Mouse (Mus musculus): ENCODE results near the gene Prr13. TPM values are rescaled to one million over a fixed set of nuclear protein-coding genes. Genes with fewer than 3 reads are reported as not detected.

Prr13 gene
- total and polyA plus RNA-seq, 3 experiments = 17.3 to 73.3 TPM; not detected in 1

DNA sequence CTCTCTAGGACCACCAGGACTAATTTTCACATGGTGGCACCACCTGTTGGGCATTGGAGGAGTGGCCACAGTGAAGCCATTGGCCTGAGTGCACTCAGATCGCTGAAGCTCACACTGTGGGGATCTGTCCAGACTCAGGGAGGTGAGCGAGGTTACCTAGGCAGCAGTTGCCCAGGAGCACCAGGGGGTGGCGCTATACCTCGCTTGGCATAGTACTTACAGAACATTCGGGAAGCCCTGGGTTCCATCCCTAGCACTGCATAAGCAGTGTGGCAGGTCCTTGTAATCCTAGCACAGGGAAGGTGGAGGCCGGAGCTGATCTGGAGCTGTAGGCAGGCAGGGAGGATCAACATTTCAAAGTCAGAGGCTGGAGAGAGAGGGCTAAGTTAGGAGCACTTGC lies 2.8 kb upstream of the Prr13 start:
- peak; percentile 78 for DNase-seq (ENCODE audit: low read depth, low spot score)
- peaks cover 5 to 32% of the 10 kb centered on the region in 2 experiments for H3K4me1 ChIP-seq (ENCODE audit: control insufficient read depth in 1 of 2, insufficient read depth in 2 of 2, low read length in 2 of 2)
- no peaks in the 10 kb centered on the region for H3K27me3 ChIP-seq (ENCODE audit: control insufficient read depth in 1 of 2, insufficient read depth in 2 of 2, low read length in 2 of 2)
- peaks cover 2% of the 10 kb centered on the region; the same call in 1 of the 2 replicates for H3K79me2 ChIP-seq (ENCODE audit: control insufficient read depth, insufficient read depth, low read length, poor library complexity)
- no peak overlapping the region for H3K4me3 ChIP-seq (ENCODE audit: control insufficient read depth in 1 of 2, insufficient read depth in 1 of 2, low read depth in 2 of 2, low read length in 2 of 2)
- H3K9ac ChIP-seq (ENCODE audit: control insufficient read depth, low read depth, low read length, poor library complexity, severe bottlenecking) = no peak overlapping the region
- H3K27ac ChIP-seq (ENCODE audit: control insufficient read depth, low read depth, low read length) = no peak overlapping the region
- H3K36me3 ChIP-seq (ENCODE audit: control insufficient read depth in 1 of 2, insufficient read depth in 2 of 2, low read length in 2 of 2) = peaks cover 0 to 21% of the 10 kb centered on the region in 2 experiments; a peak in 2 of 4 replicates
- TF ChIP-seq ELF1 (IDR thresholded peaks at IDR 0.05; ENCODE audit: low read depth, low read length) (no peak), TAL1 (IDR thresholded peaks at IDR 0.05; ENCODE audit: low read length) (no peak), ZC3H11A (IDR thresholded peaks at IDR 0.05; ENCODE audit: low read depth, low read length) (peak; percentile 47), EP300 (IDR thresholded peaks at IDR 0.05; ENCODE audit: low read depth in 1 of 2, low read length in 2 of 2) (no peak), SMC3 (IDR thresholded peaks at IDR 0.05; ENCODE audit: low read depth, low read length) (peak; percentile 77), RAD21 (IDR thresholded peaks at IDR 0.05; ENCODE audit: low read depth, low read length) (peak; percentile 46), ZNF384 (IDR thresholded peaks at IDR 0.05; ENCODE audit: low read depth, low read length) (0 out of 2 replicates have a peak, but pooled peaks have one; percentile 12), CTCF (IDR thresholded peaks at IDR 0.05 in 2 of 3, conservative IDR thresholded peaks at IDR 0.05 in 1 of 3; ENCODE audit: control insufficient read depth in 1 of 3, insufficient read depth in 1 of 3, low read depth in 2 of 3, low read length in 3 of 3, poor library complexity in 1 of 3, severe bottlenecking in 1 of 3) (peak; percentile 90 to 100 (median 93))
- no peaks in the 10 kb centered on the region for H3K9me3 ChIP-seq (replicated peaks; ENCODE audit: insufficient read depth, low read length)

DNA sequence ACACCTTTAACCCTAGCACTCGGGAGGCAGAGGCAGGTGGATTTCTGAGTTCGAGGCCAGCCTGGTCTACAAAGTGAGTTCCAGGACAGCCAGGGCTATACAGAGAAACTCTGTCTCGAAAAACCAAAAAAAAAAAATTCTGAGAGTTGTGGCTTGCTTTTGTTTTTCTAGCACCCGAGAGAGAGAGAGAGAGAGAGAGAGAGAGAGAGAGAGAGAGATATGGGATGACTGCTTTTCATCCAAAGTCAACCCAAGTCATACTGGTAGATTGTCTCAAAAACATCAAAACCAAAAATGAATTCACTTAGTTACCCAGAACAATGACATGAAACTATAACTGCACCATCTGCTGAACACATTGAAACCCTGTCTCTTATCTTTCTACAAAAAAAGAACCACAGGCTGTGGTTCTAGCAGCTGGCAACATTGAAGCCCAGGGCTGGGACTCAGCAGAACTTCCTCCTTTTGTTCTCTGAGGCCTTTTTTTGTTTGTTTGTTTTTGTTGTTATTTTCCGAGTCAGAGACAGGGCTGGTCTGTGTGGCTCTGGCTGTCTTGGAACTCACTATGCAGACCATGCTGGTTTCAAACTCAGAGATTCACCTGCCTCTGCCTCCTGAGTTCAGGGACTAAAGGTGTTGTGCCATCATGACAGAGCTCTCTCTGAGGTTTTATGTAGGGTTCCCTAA lies 635 bp upstream of the Prr13 start:
- peaks cover 5 to 36% of the 10 kb centered on the region in 2 experiments for H3K4me1 ChIP-seq (ENCODE audit: control insufficient read depth in 1 of 2, insufficient read depth in 2 of 2, low read length in 2 of 2)

More for the DNA sequence above, 635 bp upstream of the Prr13 start:
- peak; percentile 95 for DNase-seq (ENCODE audit: low read depth, low spot score)
- Histone ChIP-seq H3K4me3 (ENCODE audit: control insufficient read depth in 1 of 2, insufficient read depth in 1 of 2, low read depth in 2 of 2, low read length in 2 of 2) (peak overlapping the region; percentile 78 to 79), H3K9me3 (replicated peaks; ENCODE audit: insufficient read depth, low read length) (no peaks in the 10 kb centered on the region), H3K27me3 (ENCODE audit: control insufficient read depth in 1 of 2, insufficient read depth in 2 of 2, low read length in 2 of 2) (no peaks in the 10 kb centered on the region), H3K36me3 (ENCODE audit: control insufficient read depth in 1 of 2, insufficient read depth in 2 of 2, low read length in 2 of 2) (peaks cover 0 to 26% of the 10 kb centered on the region in 2 experiments; a peak in 2 of 4 replicates), H3K9ac (ENCODE audit: control insufficient read depth, low read depth, low read length, poor library complexity, severe bottlenecking) (peak overlapping the region; percentile 52), H3K79me2 (ENCODE audit: control insufficient read depth, insufficient read depth, low read length, poor library complexity) (peaks cover 2% of the 10 kb centered on the region; the same call in 1 of the 2 replicates), H3K27ac (ENCODE audit: control insufficient read depth, low read depth, low read length) (peak overlapping the region; percentile 96)
- TF ChIP-seq TAL1 (IDR thresholded peaks at IDR 0.05; ENCODE audit: low read length) (peak; percentile 88), MYC (IDR thresholded peaks at IDR 0.05; ENCODE audit: low read depth, low read length) (peak; percentile 88), MXI1 (IDR thresholded peaks at IDR 0.05; ENCODE audit: low read depth, low read length) (peak; percentile 74), TCF12 (IDR thresholded peaks at IDR 0.05; ENCODE audit: low read depth, low read length) (peak; percentile 92), SIN3A (IDR thresholded peaks at IDR 0.05; ENCODE audit: low read length) (peak; percentile 89), GATA1 (IDR thresholded peaks at IDR 0.05; ENCODE audit: low read depth, low read length) (peak; percentile 93), EP300 (IDR thresholded peaks at IDR 0.05; ENCODE audit: low read depth in 1 of 2, low read length in 2 of 2) (peak; percentile 84 to 90), POLR2A (IDR thresholded peaks at IDR 0.05; ENCODE audit: control insufficient read depth in 1 of 2, insufficient read depth in 1 of 2, low read depth in 1 of 2, low read length in 2 of 2, poor library complexity in 1 of 2) (no peak), ETS1 (IDR thresholded peaks at IDR 0.05; ENCODE audit: low read depth, low read length) (peak; percentile 100), POLR2AphosphoS5 (IDR thresholded peaks at IDR 0.05; ENCODE audit: borderline replicate concordance, low read depth, low read length) (no peak), ZKSCAN1 (IDR thresholded peaks at IDR 0.05; ENCODE audit: low read depth, low read length) (peak; percentile 75; the same call in 1 of the 2 replicates), TBP (IDR thresholded peaks at IDR 0.05; ENCODE audit: low read depth, low read length) (peak; percentile 28; the same call in 1 of the 2 replicates), ELF1 (IDR thresholded peaks at IDR 0.05; ENCODE audit: low read depth, low read length) (no peak), RCOR1 (IDR thresholded peaks at IDR 0.05; ENCODE audit: low read depth, low read length) (peak; percentile 79), JUND (IDR thresholded peaks at IDR 0.05; ENCODE audit: low read depth, low read length) (peak; percentile 88; the same call in 1 of the 2 replicates), ZNF384 (IDR thresholded peaks at IDR 0.05; ENCODE audit: low read depth, low read length) (peak; percentile 88), ZMIZ1 (IDR thresholded peaks at IDR 0.05; ENCODE audit: low read depth, low read length) (no peak), MAX (IDR thresholded peaks at IDR 0.05; ENCODE audit: low read length) (peak; percentile 68)

All from MEL (cell line).